Mouse (Mus musculus): ENCODE results near the gene Zfp423.

GRCm38 (mm10) chr8:87657488-87657887 lies 301.9 kb downstream of the Zfp423 start:
- TF ChIP-seq CTCF (IDR thresholded peaks at IDR 0.05; ENCODE audit: insufficient read depth, low read length) (no peak), POLR2A (IDR thresholded peaks at IDR 0.05; ENCODE audit: borderline replicate concordance, extremely low read depth, low read depth, low read length) (no peak)
